Mouse (Mus musculus): Measurements from ENCODE around the gene Prkar1b. TPM values are rescaled to one million over a fixed set of nuclear protein-coding genes. Genes with fewer than 3 reads are reported as not detected.

The Prkar1b gene
- polyA plus RNA-seq, 1 experiment: 18.8 TPM

DNA sequence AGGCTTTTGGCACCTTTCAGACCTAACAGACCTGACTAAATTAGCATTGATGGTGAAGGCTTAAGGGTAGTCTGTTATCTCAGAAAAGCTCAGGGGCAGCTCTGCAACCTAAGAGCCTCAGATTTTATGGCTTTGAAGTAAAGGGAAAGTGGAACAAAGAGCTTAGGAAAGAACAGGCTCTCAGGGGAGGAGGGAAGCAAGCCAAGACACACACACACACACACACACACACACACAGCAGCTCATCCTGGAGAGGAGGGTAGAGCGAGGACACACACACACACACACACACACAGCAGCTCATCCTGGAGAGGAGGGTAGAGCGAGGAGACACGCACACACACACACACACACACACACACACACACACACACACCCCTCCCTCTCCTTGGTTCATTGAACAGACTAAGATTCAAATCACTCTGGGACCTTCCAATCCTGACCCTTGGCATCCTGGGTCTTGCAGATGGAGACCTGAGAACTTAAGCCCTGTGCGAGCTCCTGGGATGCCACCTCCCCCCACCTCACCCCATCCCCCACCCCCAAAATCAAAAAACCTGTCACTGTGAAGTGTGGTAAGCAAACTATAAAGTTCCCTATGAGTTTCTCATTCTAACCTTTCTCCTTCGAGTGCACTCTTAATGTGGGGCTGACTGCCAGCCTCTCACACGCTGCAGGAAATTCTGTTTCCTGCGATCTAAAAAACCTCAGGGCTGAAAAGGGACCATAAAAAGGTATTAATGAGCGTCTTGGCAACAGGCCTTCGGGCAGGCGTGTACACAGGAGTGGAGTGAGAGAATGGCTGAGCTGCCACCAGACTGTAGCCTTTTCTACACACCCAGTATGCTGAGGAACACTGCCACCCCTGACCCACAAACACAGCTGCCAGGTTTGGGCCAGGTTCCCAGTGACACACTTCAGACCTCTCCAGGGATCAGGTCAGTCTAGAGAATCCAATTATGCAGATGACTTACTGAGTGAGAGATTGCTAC, 25.1 kb upstream of the Prkar1b start:
- H3K4me1 ChIP-seq (ENCODE audit: control insufficient read depth, insufficient read depth, low read length): peaks cover 9% of the 10 kb centered on the region
- 15% methylated on average over 10 of the region's 10 CpGs for WGBS
- no peak overlapping the region for H3K4me3 ChIP-seq (replicated peaks; ENCODE audit: extremely low read depth, low read depth, low read length)
- TF ChIP-seq POLR2A (IDR thresholded peaks at IDR 0.05; ENCODE audit: borderline replicate concordance, extremely low read depth, low read depth, low read length) (no peak), CTCF (IDR thresholded peaks at IDR 0.05; ENCODE audit: insufficient read depth, low read length) (no peak)
- DNase-seq: peak; percentile 31

DNA sequence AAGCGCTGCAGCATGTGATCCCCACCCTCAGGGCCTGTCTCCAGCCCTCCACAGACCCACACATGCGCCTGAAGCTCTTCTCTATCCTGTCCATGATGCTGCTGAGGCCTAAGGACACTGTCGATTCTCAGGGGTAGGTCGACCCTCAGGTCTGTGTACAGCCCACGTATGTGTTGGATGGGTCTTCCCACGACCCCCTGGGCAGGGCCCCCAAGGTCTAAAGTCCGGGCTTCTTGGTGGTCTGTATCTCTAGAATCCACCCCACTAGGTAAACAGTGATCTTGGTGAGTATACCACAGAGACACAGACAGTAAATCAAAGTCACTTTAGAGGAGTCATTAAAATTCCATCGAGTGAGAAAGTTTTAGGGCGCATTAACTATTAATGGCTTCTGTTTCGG, 24.3 kb upstream of the Prkar1b start:
- TF ChIP-seq CTCF (IDR thresholded peaks at IDR 0.05; ENCODE audit: insufficient read depth, low read length): no peak
- no peak for TF ChIP-seq POLR2A (IDR thresholded peaks at IDR 0.05; ENCODE audit: borderline replicate concordance, extremely low read depth, low read depth, low read length)
- 59% methylated on average over 10 of the region's 10 CpGs for WGBS
- H3K4me3 ChIP-seq (replicated peaks; ENCODE audit: extremely low read depth, low read depth, low read length): no peak overlapping the region
- H3K4me1 ChIP-seq (ENCODE audit: control insufficient read depth, insufficient read depth, low read length): peaks cover 9% of the 10 kb centered on the region
- no peak for DNase-seq

DNA sequence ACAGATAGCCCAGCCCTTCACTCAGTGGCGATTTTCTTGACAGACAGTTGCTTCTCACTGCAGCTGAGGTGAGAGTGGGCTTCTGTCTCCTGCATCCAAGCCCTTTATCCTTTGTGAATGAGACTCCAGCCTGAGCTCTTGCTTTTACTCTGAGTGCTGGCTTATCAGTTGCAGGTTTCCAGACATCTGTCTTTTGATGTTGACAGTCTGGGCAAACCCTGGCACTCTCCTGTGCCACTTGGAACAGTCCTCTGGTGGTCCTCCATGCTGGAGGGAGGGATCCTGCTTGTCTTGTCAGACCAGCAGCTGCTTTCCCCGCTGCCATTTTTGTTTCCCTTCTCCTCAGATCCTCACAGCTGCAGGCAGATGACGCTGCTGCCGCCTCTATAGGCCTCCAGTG, 22.1 kb upstream of the Prkar1b start:
- no peak for DNase-seq
- no peak for TF ChIP-seq POLR2A (IDR thresholded peaks at IDR 0.05; ENCODE audit: borderline replicate concordance, extremely low read depth, low read depth, low read length)
- no peak for TF ChIP-seq CTCF (IDR thresholded peaks at IDR 0.05; ENCODE audit: insufficient read depth, low read length)
- 93% methylated on average over 4 of the region's 4 CpGs for whole genome bisulfite sequencing
- Histone ChIP-seq H3K4me1 (ENCODE audit: control insufficient read depth, insufficient read depth, low read length) (peaks cover 9% of the 10 kb centered on the region), H3K4me3 (replicated peaks; ENCODE audit: extremely low read depth, low read depth, low read length) (no peak overlapping the region)

DNA sequence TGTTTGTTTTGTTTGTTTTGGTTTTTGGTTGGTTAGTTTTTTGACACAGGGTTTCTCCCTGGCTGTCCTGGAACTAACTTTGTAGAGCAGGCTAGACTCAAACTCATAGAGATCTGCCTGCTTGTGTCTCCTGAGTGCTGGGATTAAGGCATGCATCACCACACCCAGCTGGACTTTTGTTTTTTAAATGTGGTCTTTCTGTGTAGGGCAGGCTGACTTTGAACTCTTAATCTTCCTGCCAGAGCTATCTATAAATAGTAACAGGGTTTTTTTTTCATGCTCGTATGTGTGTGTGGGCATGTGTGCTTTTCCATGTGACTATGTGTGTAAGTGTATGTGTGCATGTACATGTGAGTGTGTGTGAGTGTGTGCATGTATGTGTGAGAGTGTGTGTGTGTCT, 17.7 kb upstream of the Prkar1b start:
- H3K4me1 ChIP-seq (ENCODE audit: control insufficient read depth, insufficient read depth, low read length): no peaks in the 10 kb centered on the region
- 68% methylated on average over 1 of the region's 1 CpGs for WGBS
- DNase-seq: no peak
- TF ChIP-seq CTCF (IDR thresholded peaks at IDR 0.05; ENCODE audit: insufficient read depth, low read length): no peak
- TF ChIP-seq POLR2A (IDR thresholded peaks at IDR 0.05; ENCODE audit: borderline replicate concordance, extremely low read depth, low read depth, low read length): no peak
- no peak overlapping the region for H3K4me3 ChIP-seq (replicated peaks; ENCODE audit: extremely low read depth, low read depth, low read length)

DNA sequence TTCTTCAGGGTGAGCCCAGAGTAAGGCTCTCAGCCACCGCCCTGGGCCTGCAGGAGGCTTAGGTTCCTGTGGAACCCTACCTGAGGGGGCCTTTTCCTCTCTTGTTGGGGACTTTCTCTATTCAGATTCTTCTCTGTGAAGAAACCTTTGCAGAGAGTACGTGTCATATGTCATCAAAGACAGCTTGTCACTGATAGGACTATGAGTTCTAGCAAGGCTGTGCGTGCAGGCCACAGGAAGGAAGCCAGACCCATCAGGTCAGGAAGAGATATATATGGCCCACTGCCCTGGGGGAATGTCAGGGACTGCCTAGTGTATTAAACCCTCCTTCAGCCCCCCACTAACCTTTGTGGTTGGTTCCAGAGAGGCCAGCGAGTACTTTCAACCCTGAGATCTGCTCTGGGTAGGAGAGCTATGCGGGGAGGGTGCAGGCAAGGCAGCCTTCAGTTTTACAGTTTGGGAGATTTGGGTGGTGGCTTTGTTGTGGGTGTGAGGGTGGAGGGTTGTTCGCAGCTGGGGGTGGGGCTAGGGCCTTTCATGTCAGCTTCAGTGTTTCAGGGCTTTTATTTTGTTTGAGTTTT, 17.1 kb upstream of the Prkar1b start:
- no peak overlapping the region for H3K4me3 ChIP-seq (replicated peaks; ENCODE audit: extremely low read depth, low read depth, low read length)
- no peaks in the 10 kb centered on the region for H3K4me1 ChIP-seq (ENCODE audit: control insufficient read depth, insufficient read depth, low read length)
- no peak for DNase-seq
- TF ChIP-seq POLR2A (IDR thresholded peaks at IDR 0.05; ENCODE audit: borderline replicate concordance, extremely low read depth, low read depth, low read length) (no peak), CTCF (IDR thresholded peaks at IDR 0.05; ENCODE audit: insufficient read depth, low read length) (no peak)
- 58% methylated on average over 6 of the region's 6 CpGs for whole genome bisulfite sequencing

DNA sequence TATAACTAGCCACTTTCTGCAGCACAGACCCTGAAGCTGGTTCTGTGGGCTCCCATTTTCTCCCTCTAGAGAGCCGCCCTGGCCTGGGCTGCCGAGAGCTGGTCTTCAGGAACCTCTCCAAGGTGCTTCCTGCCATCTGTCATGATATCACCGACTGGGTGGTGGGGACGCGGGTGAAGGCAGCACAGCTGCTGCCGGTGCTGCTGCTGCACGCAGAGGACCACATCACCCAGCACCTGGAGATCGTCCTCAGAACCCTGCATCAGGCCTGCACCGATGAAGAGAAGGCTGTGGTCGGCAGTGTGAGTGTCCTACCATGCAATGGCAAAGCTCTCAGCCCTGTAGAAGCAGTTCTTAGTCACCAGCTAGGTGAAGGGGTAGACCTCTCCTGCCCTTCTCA, 11.8 kb upstream of the Prkar1b start:
- 59% methylated on average over 10 of the region's 10 CpGs for WGBS
- no peaks in the 10 kb centered on the region for H3K4me1 ChIP-seq (ENCODE audit: control insufficient read depth, insufficient read depth, low read length)
- TF ChIP-seq CTCF (IDR thresholded peaks at IDR 0.05; ENCODE audit: insufficient read depth, low read length) (no peak), POLR2A (IDR thresholded peaks at IDR 0.05; ENCODE audit: borderline replicate concordance, extremely low read depth, low read depth, low read length) (no peak)
- no peak for DNase-seq
- no peak overlapping the region for H3K4me3 ChIP-seq (replicated peaks; ENCODE audit: extremely low read depth, low read depth, low read length)

DNA sequence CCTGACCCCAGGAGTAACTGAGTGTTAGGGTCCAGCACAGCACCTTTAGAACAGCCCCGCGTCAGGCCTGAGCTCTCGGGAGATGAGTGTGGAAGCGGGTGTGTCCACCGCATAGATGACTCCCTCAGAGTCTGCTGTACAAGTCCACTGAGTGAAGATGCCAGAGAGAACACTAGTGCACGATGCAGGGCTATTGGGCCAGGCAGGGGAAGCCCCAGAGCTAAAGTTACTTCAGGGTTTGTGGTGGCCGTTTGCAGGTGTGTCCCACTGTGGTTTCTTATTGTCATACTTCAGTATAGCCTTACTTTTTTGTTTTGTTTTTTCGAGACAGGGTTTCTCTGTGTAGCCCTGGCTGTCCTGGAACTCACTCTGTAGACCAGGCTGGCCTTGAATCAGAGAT, 11.1 kb upstream of the Prkar1b start:
- H3K4me1 ChIP-seq (ENCODE audit: control insufficient read depth, insufficient read depth, low read length): no peaks in the 10 kb centered on the region
- DNase-seq: no peak
- H3K4me3 ChIP-seq (replicated peaks; ENCODE audit: extremely low read depth, low read depth, low read length): no peak overlapping the region
- 75% methylated on average over 8 of the region's 8 CpGs for WGBS
- TF ChIP-seq POLR2A (IDR thresholded peaks at IDR 0.05; ENCODE audit: borderline replicate concordance, extremely low read depth, low read depth, low read length): no peak
- no peak for TF ChIP-seq CTCF (IDR thresholded peaks at IDR 0.05; ENCODE audit: insufficient read depth, low read length)

DNA sequence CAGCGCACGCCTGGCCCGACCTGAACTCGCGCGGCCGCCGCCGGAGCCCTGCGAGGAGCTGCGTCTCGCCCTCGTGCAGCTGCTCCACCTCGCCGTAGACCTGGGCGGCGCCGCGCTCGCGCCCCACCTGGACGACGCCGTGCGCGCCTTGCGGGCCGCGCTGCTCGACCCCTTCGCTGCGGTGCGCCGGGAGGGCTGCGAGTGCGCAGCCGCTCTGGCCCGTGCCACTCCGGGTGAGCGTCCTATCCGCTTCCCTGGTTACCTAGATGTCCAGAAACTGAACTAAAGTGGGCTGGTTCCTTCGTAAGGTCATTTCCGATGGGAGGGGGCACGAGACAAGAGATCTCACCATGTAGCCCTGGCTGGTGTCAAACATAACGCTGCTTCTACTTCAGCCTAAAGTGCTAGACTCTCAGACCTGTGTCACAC, 816 bp upstream of the Prkar1b start:
- peaks cover 3% of the 10 kb centered on the region; the same call in 1 of the 2 replicates for H3K4me1 ChIP-seq (ENCODE audit: control insufficient read depth, insufficient read depth, low read length)
- DNase-seq: peak; percentile 37
- TF ChIP-seq POLR2A (IDR thresholded peaks at IDR 0.05; ENCODE audit: borderline replicate concordance, extremely low read depth, low read depth, low read length): no peak
- no peak for TF ChIP-seq CTCF (IDR thresholded peaks at IDR 0.05; ENCODE audit: insufficient read depth, low read length)
- H3K4me3 ChIP-seq (replicated peaks; ENCODE audit: extremely low read depth, low read depth, low read length): peak overlapping the region; percentile 62
- WGBS: under 1% methylated on average over 45 of the region's 45 CpGs

DNA sequence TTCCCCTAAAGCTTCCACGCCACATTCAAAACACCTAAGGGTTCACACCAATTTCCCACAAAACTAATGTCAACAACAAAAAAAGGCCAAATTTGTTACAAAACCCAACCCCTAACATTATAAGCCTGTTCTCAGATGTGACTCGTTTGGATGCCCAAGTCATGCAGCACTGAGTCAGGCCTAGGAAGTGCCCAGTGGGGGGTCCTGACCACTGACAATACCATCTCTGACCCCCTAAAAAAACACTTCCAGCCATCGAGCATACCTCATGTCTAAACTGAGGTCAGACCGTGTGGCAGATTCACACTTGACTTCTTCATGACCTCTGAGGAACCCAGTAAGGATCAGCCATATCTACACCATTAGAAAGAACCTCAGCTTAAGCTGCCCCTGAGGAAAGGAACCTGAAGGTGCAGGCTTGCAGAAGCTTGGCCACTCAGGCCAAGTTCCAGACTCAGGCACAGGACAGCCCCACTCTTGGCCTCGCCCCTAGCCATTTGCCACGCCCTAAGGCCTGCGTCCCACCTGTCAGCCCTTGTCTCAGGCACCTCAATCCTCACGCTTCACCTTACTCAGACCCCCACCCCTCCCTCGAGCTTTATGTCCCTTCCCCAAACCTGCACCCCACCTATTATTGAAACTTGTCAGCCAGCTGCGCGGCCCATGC, 662 bp downstream of the Prkar1b start:
- no peak for DNase-seq
- H3K4me3 ChIP-seq (replicated peaks; ENCODE audit: extremely low read depth, low read depth, low read length): peak overlapping the region; percentile 68
- 18% methylated on average over 11 of the region's 11 CpGs for WGBS
- peaks cover 3% of the 10 kb centered on the region; the same call in 1 of the 2 replicates for H3K4me1 ChIP-seq (ENCODE audit: control insufficient read depth, insufficient read depth, low read length)
- TF ChIP-seq POLR2A (IDR thresholded peaks at IDR 0.05; ENCODE audit: borderline replicate concordance, extremely low read depth, low read depth, low read length) (peak; percentile 36; the same call in 1 of the 2 replicates), CTCF (IDR thresholded peaks at IDR 0.05; ENCODE audit: insufficient read depth, low read length) (no peak)
